Mouse (Mus musculus) hindbrain, embryonic 12.5 days (tissue): ENCODE data around the gene Agbl5. TPM values are rescaled to one million over a fixed set of nuclear protein-coding genes. Genes with fewer than 3 reads are reported as not detected.

Source experiments
- ATAC-seq: fragments of 200-750 bp; cut with Nextera tagmentation; 2 replicates; pipeline ENCODE4 v1.8.0; 2017; ENCODE audit warnings: moderate TSS enrichment; ENCODE audit not compliant: low FRiP score
- H3K27ac ChIP-seq: fragments of 300-500 bp; sonication (generic); 2 replicates; pipeline ENCODE4 v1.5.1; 2016; ENCODE audit warnings: mild to moderate bottlenecking
- H3K27me3 ChIP-seq: fragments of 300-500 bp; sonication (generic); 2 replicates; pipeline ENCODE4 v1.6.1; 2016; ENCODE audit warnings: mild to moderate bottlenecking
- H3K36me3 ChIP-seq: fragments of 300-500 bp; sonication (generic); 2 replicates; pipeline ENCODE4 v1.6.1; 2016; ENCODE audit warnings: mild to moderate bottlenecking
- H3K4me1 ChIP-seq: fragments of 300-500 bp; sonication (generic); 2 replicates; pipeline ENCODE4 v1.6.1; 2016
- H3K4me2 ChIP-seq: fragments of 300-500 bp; sonication (generic); replicated peaks from 2 replicates; pipeline ENCODE4 v1.6.1; 2016; ENCODE audit warnings: mild to moderate bottlenecking
- H3K4me3 ChIP-seq: fragments of 300-500 bp; sonication (generic); 2 replicates; pipeline ENCODE4 v1.5.1; 2016; ENCODE audit warnings: mild to moderate bottlenecking
- H3K9ac ChIP-seq: fragments of 300-500 bp; sonication (generic); 2 replicates; pipeline ENCODE4 v1.6.1; 2016; ENCODE audit warnings: mild to moderate bottlenecking, moderate library complexity
- H3K9me3 ChIP-seq: fragments of 300-500 bp; sonication (generic); replicated peaks from 2 replicates; pipeline ENCODE4 v1.6.1; 2016; ENCODE audit warnings: mild to moderate bottlenecking
- WGBS: fragments of 180-500 bp; shearing (Covaris S2); methylation state at CpG from one replicate; pipeline ENCODE4 v1.1.7; 2016; 5-methylcytosine and 5-hydroxymethylcytosine counted together
- polyA plus RNA-seq: library from polyadenylated mRNA; unstranded; fragments of >200 nt; fragmentation: Nextera tagmentation; extraction: Ambion mirVana; gene quantifications from 2 replicates; pipeline ENCODE4 v1.2.1, GENCODE M21; 2016

Gene Agbl5
- polyA plus RNA-seq, 1 experiment from 2014 or later: 32.4 TPM

GRCm38 (mm10) chr5:30914849-30915248 is 26.4 kb downstream of the Agbl5 start:
- Histone ChIP-seq H3K27ac (peak overlapping the region; percentile 86), H3K4me2 (peak overlapping the region; percentile 46), H3K9me3 (no peaks in the 10 kb centered on the region), H3K27me3 (no peaks in the 10 kb centered on the region), H3K36me3 (peaks cover 5% of the 10 kb centered on the region; the same call in 1 of the 2 replicates), H3K4me1 (peaks cover 37% of the 10 kb centered on the region), H3K9ac (peak overlapping the region; percentile 55), H3K4me3 (peak overlapping the region; percentile 31)
- ATAC-seq: no peak
- 68% methylated on average over 6 of the region's 6 CpGs for WGBS

- no peaks in the 10 kb centered on the region for H3K27me3 ChIP-seq
- peak overlapping the region; percentile 46 for H3K4me2 ChIP-seq
- H3K27ac ChIP-seq: peak overlapping the region; percentile 86
- peak; percentile 39 for ATAC-seq
- no peaks in the 10 kb centered on the region for H3K9me3 ChIP-seq
- H3K9ac ChIP-seq: peak overlapping the region; percentile 55
- H3K36me3 ChIP-seq: peaks cover 5% of the 10 kb centered on the region; the same call in 1 of the 2 replicates
- H3K4me3 ChIP-seq: peak overlapping the region; percentile 31
- H3K4me1 ChIP-seq: peaks cover 39% of the 10 kb centered on the region
- WGBS: 62% methylated on average over 9 of the region's 9 CpGs
Measured at GRCm38 (mm10) chr5:30915456-30915855, 27.0 kb downstream of the Agbl5 start.

GRCm38 (mm10) chr5:30915974-30916433 is 27.5 kb downstream of the Agbl5 start:
- peaks cover 45% of the 10 kb centered on the region for H3K4me1 ChIP-seq
- H3K4me3 ChIP-seq: peak overlapping the region; percentile 31
- ATAC-seq: peak; percentile 82
- H3K9me3 ChIP-seq: no peaks in the 10 kb centered on the region
- H3K4me2 ChIP-seq: peak overlapping the region; percentile 46
- H3K27ac ChIP-seq: no peak overlapping the region
- no peak overlapping the region for H3K9ac ChIP-seq
- H3K27me3 ChIP-seq: no peaks in the 10 kb centered on the region
- peaks cover 5% of the 10 kb centered on the region; the same call in 1 of the 2 replicates for H3K36me3 ChIP-seq
- 9% methylated on average over 7 of the region's 7 CpGs for WGBS

- Histone ChIP-seq H3K9ac (no peak overlapping the region), H3K27me3 (no peaks in the 10 kb centered on the region), H3K4me1 (peaks cover 51% of the 10 kb centered on the region), H3K36me3 (peaks cover 5% of the 10 kb centered on the region; the same call in 1 of the 2 replicates), H3K4me3 (no peak overlapping the region), H3K9me3 (no peaks in the 10 kb centered on the region), H3K4me2 (no peak overlapping the region), H3K27ac (no peak overlapping the region)
- ATAC-seq: no peak
- 91% methylated on average over 9 of the region's 9 CpGs for WGBS
Measured at GRCm38 (mm10) chr5:30916841-30917240, 28.3 kb downstream of the Agbl5 start.

- peaks cover 52% of the 10 kb centered on the region for H3K4me1 ChIP-seq
- H3K9me3 ChIP-seq: no peaks in the 10 kb centered on the region
- no peak overlapping the region for H3K9ac ChIP-seq
- no peaks in the 10 kb centered on the region for H3K27me3 ChIP-seq
- no peak overlapping the region for H3K27ac ChIP-seq
- WGBS: 86% methylated on average over 11 of the region's 11 CpGs
- H3K4me3 ChIP-seq: no peak overlapping the region
- ATAC-seq: no peak
- H3K4me2 ChIP-seq: no peak overlapping the region
- peaks cover 5% of the 10 kb centered on the region; the same call in 1 of the 2 replicates for H3K36me3 ChIP-seq
Measured at GRCm38 (mm10) chr5:30917348-30917747, 28.9 kb downstream of the Agbl5 start.

GRCm38 (mm10) chr5:30917891-30918670 is 29.6 kb downstream of the Agbl5 start:
- H3K27me3 ChIP-seq: peaks cover 5% of the 10 kb centered on the region; the same call in 1 of the 2 replicates
- no peak overlapping the region for H3K4me3 ChIP-seq
- no peak for ATAC-seq
- H3K4me1 ChIP-seq: peaks cover 52% of the 10 kb centered on the region
- WGBS: 87% methylated on average over 31 of the region's 31 CpGs
- H3K27ac ChIP-seq: no peak overlapping the region
- H3K9ac ChIP-seq: no peak overlapping the region
- no peaks in the 10 kb centered on the region for H3K9me3 ChIP-seq
- H3K4me2 ChIP-seq: no peak overlapping the region
- peaks cover 5% of the 10 kb centered on the region; the same call in 1 of the 2 replicates for H3K36me3 ChIP-seq

- Histone ChIP-seq H3K9ac (no peak overlapping the region), H3K4me2 (no peak overlapping the region), H3K9me3 (no peaks in the 10 kb centered on the region), H3K4me1 (peaks cover 47% of the 10 kb centered on the region), H3K4me3 (no peak overlapping the region), H3K36me3 (peaks cover 5% of the 10 kb centered on the region; the same call in 1 of the 2 replicates), H3K27me3 (peaks cover 5% of the 10 kb centered on the region; the same call in 1 of the 2 replicates), H3K27ac (no peak overlapping the region)
- WGBS: 69% methylated on average over 8 of the region's 8 CpGs
- ATAC-seq: no peak
Measured at GRCm38 (mm10) chr5:30918691-30919090, 30.2 kb downstream of the Agbl5 start.

- H3K9me3 ChIP-seq: no peaks in the 10 kb centered on the region
- peak overlapping the region; percentile 70; the same call in 1 of the 2 replicates for H3K4me2 ChIP-seq
Measured at GRCm38 (mm10) chr5:30919831-30920614, 31.5 kb downstream of the Agbl5 start.

GRCm38 (mm10) chr5:30920621-30921020 is 32.1 kb downstream of the Agbl5 start:
- no peaks in the 10 kb centered on the region for H3K9me3 ChIP-seq
- 66% methylated on average over 19 of the region's 19 CpGs for WGBS
- H3K36me3 ChIP-seq: peaks cover 5% of the 10 kb centered on the region; the same call in 1 of the 2 replicates
- no peak overlapping the region for H3K4me3 ChIP-seq
- ATAC-seq: peak; percentile 24; the same call in 1 of the 2 replicates
- H3K9ac ChIP-seq: no peak overlapping the region
- H3K4me2 ChIP-seq: peak overlapping the region; percentile 70
- peaks cover 15% of the 10 kb centered on the region for H3K27me3 ChIP-seq
- H3K4me1 ChIP-seq: peaks cover 31% of the 10 kb centered on the region
- H3K27ac ChIP-seq: no peak overlapping the region

More at GRCm38 (mm10) chr5:30919831-30920614, 31.5 kb downstream of the Agbl5 start:
- H3K9ac ChIP-seq: no peak overlapping the region
- peaks cover 5% of the 10 kb centered on the region; the same call in 1 of the 2 replicates for H3K36me3 ChIP-seq
- no peak for ATAC-seq
- peaks cover 37% of the 10 kb centered on the region for H3K4me1 ChIP-seq
- H3K27ac ChIP-seq: no peak overlapping the region
- WGBS: 73% methylated on average over 11 of the region's 11 CpGs
- H3K27me3 ChIP-seq: peaks cover 15% of the 10 kb centered on the region
- no peak overlapping the region for H3K4me3 ChIP-seq

- H3K4me3 ChIP-seq: peak within 1 kb of the TSS; percentile 40
- peaks cover 5% of the 10 kb centered on the region; the same call in 1 of the 2 replicates for H3K36me3 ChIP-seq
- WGBS: under 1% methylated on average over 37 of the region's 40 CpGs
- H3K9me3 ChIP-seq: no peaks in the 10 kb centered on the region
- ATAC-seq: peak; percentile 76
- peak within 1 kb of the TSS; percentile 70 for H3K4me2 ChIP-seq
- H3K9ac ChIP-seq: peak within 1 kb of the TSS; percentile 52
- H3K27ac ChIP-seq: peak within 1 kb of the TSS; percentile 62
- peaks cover 26% of the 10 kb centered on the region for H3K4me1 ChIP-seq
- peaks cover 15% of the 10 kb centered on the region for H3K27me3 ChIP-seq
Measured at GRCm38 (mm10) chr5:30921256-30922033, 33.0 kb downstream of the Agbl5 start, which contains the start of gene Khk. Gene Khk (plus strand): TSS chr5:30921431.

- Histone ChIP-seq H3K36me3 (peaks cover under 1% of the 10 kb centered on the region; the same call in 1 of the 2 replicates), H3K27me3 (peaks cover 15% of the 10 kb centered on the region), H3K4me3 (no peak overlapping the region), H3K9me3 (no peaks in the 10 kb centered on the region), H3K4me1 (peaks cover 26% of the 10 kb centered on the region), H3K4me2 (peak overlapping the region; percentile 70; the same call in 1 of the 2 replicates), H3K27ac (no peak overlapping the region), H3K9ac (0 out of 2 replicates have a peak overlapping the region, but pooled peaks have one; percentile 52)
- WGBS: 73% methylated on average over 10 of the region's 10 CpGs
- ATAC-seq: no peak
Measured at GRCm38 (mm10) chr5:30922581-30923041, 34.1 kb downstream of the Agbl5 start.
